Mouse (Mus musculus) CD4-positive helper T cell, adult 2 months (primary cell): ENCODE data around the gene Enc1.
"Not testable (repeated sequence)": the region's sequence is repeated elsewhere in the genome, so short reads cannot be mapped to it uniquely, and the experiment has no call there.

Experiments
- DNase-seq: peaks from one replicate; pipeline ENCODE4 v3.0.0-alpha.2; 2012; ENCODE audit warnings: low read depth, missing footprints, low spot score

Gene Enc1

DNA sequence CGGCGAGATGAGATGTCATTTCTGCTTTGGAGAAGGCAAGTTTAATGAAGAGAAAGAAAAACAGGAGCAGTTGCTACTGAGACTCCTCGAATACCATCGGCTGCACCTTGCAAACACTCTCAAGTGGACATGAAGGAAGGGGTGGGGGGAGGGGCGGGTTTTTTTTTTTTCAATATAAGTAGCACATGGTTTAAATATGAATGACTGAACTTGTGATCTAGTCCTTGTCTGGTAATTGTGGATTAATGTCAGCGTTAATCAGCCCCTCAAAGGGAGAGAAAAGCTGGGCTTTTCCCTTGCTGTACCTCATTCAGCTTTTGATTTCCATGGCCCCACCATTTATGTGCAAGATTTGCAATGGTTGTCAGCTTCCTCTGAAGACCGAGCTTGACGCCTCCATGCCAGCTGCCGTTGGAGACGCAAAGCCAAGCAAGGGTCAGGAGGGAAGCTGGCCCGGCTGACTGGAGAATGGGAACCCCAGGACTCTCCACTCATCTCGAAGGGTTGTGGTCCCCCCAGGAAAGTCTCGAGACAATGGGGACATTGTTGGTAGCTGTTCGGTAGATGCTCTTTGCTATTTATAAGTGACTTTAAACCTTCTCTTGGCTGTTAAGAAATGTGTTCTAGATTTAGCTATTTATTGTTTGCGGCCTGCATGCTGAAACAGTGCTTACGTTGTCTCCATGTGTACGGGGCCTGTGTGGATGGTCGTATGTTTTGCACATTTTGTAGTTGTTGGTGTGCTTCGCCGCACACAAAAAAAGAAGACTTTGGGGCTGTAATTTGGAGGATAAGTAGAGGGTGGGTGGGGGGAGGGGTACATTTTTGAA, 9.9 kb downstream of the Enc1 start:
- no peak for DNase-seq

DNA sequence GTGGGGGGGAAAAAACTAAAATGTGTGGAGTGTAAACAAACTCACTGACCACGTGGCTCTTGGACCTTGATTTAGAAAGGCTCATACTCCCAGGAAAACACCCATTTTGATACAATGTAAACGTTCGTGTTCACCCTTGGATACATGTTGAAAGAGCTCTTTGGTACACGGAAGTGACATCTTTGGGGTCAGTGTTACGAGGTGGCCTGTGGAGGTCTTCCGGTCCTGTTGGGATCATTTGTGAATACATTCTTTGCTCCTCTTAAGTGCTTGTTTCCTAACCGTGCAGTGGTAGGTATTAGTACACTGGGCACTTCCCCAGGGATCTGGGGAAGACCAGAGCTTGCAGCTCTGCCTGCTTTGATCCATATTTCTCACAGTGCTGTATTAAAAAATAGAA, 10.8 kb downstream of the Enc1 start:
- no peak for DNase-seq

DNA sequence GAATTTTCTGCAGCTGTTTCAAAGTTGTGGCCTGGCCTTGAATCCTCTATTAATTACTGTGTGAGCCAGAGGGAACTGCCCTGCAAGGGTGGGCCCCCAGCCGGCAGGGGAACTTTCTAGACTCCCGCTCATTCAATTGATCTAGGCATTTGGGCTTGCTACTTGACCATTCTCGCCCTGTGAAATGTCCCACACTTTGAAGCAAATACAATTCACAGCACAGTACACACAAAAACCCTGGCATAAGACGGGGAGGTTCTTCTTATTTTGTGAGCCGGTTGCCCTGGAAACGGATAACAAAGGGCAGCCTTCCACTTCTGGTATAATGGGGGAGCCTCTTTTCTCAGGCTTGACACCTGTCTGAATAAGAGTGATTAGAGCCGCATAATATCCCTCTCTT, 11.6 kb downstream of the Enc1 start:
- no peak for DNase-seq

- DNase-seq, result no peak
Observed at GRCm38 (mm10) chr13:97253418-97253981, 12.6 kb downstream of the Enc1 start.

DNA sequence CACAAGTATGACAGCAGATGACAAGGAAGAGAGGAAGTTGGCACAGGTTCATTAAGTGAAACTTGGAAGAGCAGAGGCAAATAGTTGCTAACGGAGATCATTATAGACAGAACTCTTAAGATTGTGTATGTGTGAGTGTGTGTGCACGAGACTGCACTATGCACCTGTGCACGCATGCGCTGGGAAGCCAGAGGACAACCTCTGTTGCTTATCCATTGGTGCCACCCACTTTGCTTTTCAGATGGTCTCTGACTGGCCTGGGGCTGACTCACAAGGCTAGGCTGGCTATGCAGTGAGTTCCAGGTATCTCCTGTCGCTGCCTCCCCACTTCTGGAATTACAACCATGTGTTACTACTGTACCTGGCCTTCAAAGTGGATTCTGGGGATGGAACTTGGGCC, 13.1 kb downstream of the Enc1 start:
- DNase-seq, result no peak

GRCm38 (mm10) chr13:97254564-97255164, 13.8 kb downstream of the Enc1 start:
- DNase-seq, result no peak

GRCm38 (mm10) chr13:97255976-97256848, 15.3 kb downstream of the Enc1 start:
- DNase-seq, result no peak

GRCm38 (mm10) chr13:97256849-97257379, 16.0 kb downstream of the Enc1 start:
- DNase-seq, result no peak

- no peak for DNase-seq
Observed at GRCm38 (mm10) chr13:97259271-97259670, 18.4 kb downstream of the Enc1 start.

GRCm38 (mm10) chr13:97260456-97261180, 19.7 kb downstream of the Enc1 start:
- no peak for DNase-seq

DNA sequence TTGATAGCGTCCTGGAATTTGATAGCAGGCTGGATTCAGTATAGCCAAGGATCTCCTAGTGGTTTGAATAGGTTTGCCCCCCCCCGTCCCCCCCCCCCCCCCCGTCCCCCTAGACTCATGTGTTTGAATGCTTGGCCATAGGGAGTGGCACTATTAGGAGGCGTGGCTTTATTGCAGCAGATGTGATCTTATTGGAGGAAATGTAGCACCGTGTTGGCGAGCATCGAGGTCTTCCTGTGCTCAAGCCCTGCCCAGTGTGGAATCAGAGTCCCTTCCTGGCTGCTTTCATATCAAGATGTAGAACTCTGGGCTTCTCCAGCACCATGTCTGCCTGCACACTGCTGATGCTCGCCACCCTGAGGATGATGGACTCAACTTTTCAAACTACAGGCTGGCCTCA, 20.6 kb downstream of the Enc1 start:
- DNase-seq, result no peak

DNA sequence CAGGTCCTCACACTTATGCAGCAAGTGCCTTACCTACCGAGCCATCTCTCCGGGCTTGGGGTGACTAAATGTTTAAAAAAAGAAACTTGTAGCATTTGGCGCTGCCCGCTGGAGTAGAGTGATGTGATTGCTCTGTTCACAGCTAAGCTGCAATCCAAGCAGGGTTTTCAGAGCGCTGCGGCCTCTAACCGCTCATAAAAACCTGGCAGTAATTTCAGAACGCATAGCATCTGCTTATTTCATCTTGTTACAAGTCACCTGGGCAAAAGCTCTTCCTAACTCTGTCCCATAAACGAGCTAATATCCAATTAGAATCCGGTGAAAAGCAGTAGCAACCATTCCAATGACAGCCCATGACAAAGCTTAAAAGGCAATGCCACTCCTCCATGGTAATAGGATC, 21.8 kb downstream of the Enc1 start:
- DNase-seq, result no peak

DNA sequence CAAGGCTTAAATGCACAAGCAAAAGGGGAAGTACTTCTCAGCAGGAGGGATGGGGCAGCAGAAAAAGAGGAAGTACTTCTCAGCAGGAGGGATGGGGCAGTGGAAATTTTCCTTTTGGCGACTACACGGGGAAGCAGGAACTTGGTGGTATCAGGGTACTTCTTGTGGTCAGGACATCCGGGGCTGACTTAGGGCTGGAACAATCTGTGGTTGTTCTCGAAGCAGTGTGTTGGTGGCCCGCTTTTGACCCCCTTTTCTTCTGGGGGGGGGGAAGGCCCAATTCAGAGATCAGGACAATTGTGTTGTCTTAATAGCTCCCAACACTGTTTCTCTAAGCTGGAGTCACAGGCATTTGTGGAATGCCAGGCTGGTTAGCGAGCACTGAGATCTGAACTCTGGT, 24.6 kb downstream of the Enc1 start:
- not testable (repeated sequence) for DNase-seq

DNA sequence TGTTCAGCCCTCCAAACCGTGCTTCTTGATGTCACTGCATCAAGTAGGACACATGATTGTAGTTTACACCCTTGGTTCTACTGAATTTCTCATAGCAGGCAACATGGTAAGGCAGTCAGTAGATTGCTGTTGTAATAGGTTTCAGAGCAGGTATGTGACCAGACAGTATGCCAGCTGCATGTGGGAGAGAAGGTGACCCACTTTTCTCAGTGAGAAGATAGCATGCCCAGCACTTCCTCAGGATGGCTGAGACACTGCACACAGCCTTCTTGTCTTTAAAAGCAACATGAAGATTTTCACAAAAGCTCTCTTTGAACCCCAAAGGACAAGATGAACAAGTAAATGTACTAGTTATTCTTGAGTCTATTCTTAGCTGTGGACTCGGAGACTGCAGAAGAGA, 29.8 kb downstream of the Enc1 start:
- no peak for DNase-seq

GRCm38 (mm10) chr13:97271641-97272040, 30.7 kb downstream of the Enc1 start:
- no peak for DNase-seq

DNA sequence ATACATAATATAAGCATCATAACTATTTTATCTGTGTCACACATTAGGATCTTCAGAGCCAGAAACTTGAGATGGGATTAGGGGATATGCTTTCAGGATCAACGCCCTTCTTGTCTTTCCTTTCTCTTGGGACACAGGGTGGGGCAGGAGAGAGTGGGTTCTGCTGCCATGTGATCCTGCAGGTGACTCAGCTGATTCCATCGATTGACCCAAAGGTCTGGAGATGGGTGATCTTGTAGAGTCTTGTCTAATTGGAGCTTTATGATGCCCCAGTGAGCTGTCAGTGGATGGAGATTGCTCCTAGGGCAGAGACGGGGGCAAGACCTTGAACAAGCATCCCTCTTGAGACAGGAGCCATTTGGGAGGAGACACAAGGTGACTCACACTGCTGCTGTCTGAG, 33.9 kb downstream of the Enc1 start:
- DNase-seq, result no peak

- no peak for DNase-seq
Observed at GRCm38 (mm10) chr13:97275482-97275881, 34.6 kb downstream of the Enc1 start.

DNA sequence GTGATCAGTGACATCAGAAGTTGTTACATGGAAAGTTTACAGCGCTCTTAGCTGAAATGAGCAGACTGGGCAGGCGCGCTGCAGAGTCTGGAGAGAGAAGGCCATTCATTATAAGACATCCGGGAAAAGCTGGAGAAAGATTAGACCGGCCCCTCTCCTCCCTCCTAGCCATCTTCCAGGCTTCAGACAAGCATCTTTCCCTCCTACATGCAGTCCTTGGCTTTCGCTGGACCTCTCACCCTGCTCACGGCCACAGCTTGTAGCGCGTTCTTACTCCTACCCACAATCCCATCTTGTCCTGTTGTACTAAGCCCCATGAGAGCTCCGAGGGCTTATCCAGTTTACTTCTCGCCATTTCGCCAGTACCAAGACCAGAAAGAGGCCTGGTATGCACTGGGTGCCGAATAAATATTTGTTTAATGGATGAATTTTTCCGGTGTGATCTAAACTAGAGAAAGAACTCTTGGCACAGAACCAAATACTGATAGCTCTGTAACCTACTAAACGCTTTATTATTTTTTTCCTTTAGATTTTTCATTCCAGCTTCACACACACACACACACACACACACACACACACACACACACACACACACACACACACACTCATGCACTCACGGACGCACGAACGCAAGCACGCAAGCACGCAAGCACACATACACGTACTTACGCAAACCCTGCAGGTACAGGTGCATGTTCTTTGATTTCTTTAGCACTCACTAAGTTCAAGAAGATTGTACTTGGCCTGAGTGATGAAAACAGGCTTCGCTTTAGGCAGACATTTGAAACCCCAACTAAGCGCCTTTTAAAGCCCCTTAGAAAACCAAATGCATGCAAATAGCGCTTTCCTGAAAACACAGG, 41.4 kb downstream of the Enc1 start:
- no peak for DNase-seq

DNA sequence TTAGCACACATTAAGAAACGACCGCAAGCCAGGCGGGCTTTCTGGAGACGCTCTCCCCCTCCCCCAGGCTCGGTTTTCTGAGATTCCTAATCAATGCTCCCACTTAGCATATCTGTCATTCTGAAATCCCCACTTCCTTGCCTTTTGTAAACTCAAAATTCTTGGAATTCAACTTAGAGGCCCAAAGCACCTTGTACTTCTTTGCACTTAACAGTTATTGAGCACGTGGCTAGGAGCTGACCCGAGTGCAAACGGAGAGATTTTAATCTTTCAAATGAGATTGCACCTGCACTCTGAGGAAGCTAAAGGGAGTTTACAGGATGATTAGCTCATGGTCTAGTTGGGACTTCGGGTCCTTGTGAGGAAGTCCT, 42.0 kb downstream of the Enc1 start:
- no peak for DNase-seq

GRCm38 (mm10) chr13:97287046-97287445, 46.1 kb downstream of the Enc1 start:
- peak; percentile 60 for DNase-seq
